Mouse (Mus musculus) T-cell, adult 2 months (primary cell): ENCODE results near the gene Hoxc13.

ENCODE experiments used
- DNase-seq: peaks from one replicate; pipeline ENCODE4 v3.0.0; 2022; ENCODE audit warnings: low spot score

Hoxc13 gene

GRCm38 (mm10) chr15:102921053-102922011, at the start of gene Hoxc13:
TSS of gene Hoxc13 (plus strand) at chr15:102921103.
- DNase-seq = no peak

- no peak for DNase-seq
These were observed 35.1 kb upstream of the Hoxc13 start for GRCm38 (mm10) chr15:102885803-102886202.

- no peak for DNase-seq
These were observed 25.8 kb upstream of the Hoxc13 start for GRCm38 (mm10) chr15:102895115-102895514.

GRCm38 (mm10) chr15:102904946-102905345, 16.0 kb upstream of the Hoxc13 start:
- DNase-seq = no peak

GRCm38 (mm10) chr15:102909536-102909935, 11.4 kb upstream of the Hoxc13 start:
- no peak for DNase-seq

- no peak for DNase-seq
These were observed 10.9 kb upstream of the Hoxc13 start for GRCm38 (mm10) chr15:102910038-102910437.

GRCm38 (mm10) chr15:102910496-102911095, 10.3 kb upstream of the Hoxc13 start:
- DNase-seq = no peak

- DNase-seq = no peak
These were observed 7.8 kb upstream of the Hoxc13 start for GRCm38 (mm10) chr15:102913038-102913585.

GRCm38 (mm10) chr15:102917972-102918572, 2.8 kb upstream of the Hoxc13 start:
- no peak for DNase-seq

- no peak for DNase-seq
These were observed 2.2 kb upstream of the Hoxc13 start for GRCm38 (mm10) chr15:102918611-102919265.

- DNase-seq = no peak
These were observed 1.3 kb upstream of the Hoxc13 start for GRCm38 (mm10) chr15:102919336-102920180.

GRCm38 (mm10) chr15:102920619-102921018, 284 bp upstream of the Hoxc13 start:
- DNase-seq = no peak

- DNase-seq = no peak
These were observed 1.1 kb downstream of the Hoxc13 start for GRCm38 (mm10) chr15:102922012-102922362.

GRCm38 (mm10) chr15:102922636-102923500, 2.0 kb downstream of the Hoxc13 start:
- DNase-seq = no peak

GRCm38 (mm10) chr15:102927032-102927645, 6.2 kb downstream of the Hoxc13 start:
- DNase-seq = no peak

GRCm38 (mm10) chr15:102931706-102932358, 10.9 kb downstream of the Hoxc13 start:
- DNase-seq = no peak

- no peak for DNase-seq
These were observed 13.5 kb downstream of the Hoxc13 start for GRCm38 (mm10) chr15:102934438-102934837.

- DNase-seq = no peak
These were observed 14.0 kb downstream of the Hoxc13 start for GRCm38 (mm10) chr15:102934897-102935296.
